Mouse (Mus musculus) heart, adult 11 months (tissue): ENCODE measurements at regions not wholly inside any gene's neighbourhood (a gene's known extent, or its start where the extent isn't known, plus 50 kb on each side); places are given as distances from the start of the nearest gene placed in this dataset.

ENCODE experiments used
- DNase-seq: peaks from one replicate; pipeline ENCODE4 v3.0.0; 2022

GRCm38 (mm10) chr9:47279410-47279809 lies 250.6 kb upstream of the Cadm1 start:
- DNase-seq: no peak

DNA sequence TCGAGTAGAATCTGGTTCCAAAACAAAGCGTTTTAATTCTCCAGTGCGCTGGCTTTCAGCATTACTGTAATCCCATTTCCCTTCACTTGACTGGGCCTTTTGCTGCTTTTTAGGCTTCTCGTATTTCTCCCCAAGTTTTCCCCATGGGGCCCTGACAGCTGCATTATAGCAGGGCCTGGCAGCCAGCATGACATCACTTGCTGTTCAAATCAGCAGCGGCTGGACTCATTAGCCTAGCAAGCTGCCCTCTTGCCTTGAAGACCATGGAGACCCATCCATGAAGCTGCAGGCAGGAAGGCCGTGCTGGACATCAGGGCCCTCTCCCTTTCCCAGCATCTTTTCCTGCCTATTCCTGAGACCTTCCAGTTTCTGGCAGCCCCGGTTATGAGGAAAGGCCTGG lies 249.8 kb upstream of the Cadm1 start:
- DNase-seq: peak; percentile 96

GRCm38 (mm10) chr9:47280598-47280997 lies 249.4 kb upstream of the Cadm1 start:
- no peak for DNase-seq

GRCm38 (mm10) chr9:47283746-47284455 lies 246.1 kb upstream of the Cadm1 start:
- DNase-seq: no peak

- peak; percentile 72 for DNase-seq
Measured at GRCm38 (mm10) chr9:47286930-47287722, 242.8 kb upstream of the Cadm1 start.

- DNase-seq: peak; percentile 71
Measured at GRCm38 (mm10) chr9:47288587-47289199, 241.3 kb upstream of the Cadm1 start.

DNA sequence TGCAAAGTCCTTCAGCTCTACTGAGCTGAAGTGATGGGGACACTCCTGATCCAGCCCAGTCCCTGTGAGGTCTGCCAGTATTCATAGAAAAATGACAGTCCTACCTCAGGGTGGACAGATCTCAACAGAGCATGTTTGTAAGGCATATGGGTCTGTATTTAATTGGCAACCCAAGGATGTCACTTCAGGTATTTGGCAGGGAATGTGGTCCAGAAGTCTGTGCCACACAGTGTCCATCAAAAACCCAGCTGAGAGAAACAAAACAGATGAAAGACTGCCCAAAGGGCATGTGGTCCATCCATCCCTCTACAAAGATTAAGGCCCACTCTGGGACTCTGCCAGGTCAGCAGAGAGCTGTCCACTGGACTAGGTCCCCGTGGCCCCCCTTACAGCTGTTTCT lies 229.3 kb upstream of the Cadm1 start:
- DNase-seq: peak; percentile 37

- peak; percentile 84 for DNase-seq
Measured at GRCm38 (mm10) chr9:47307125-47307751, 222.7 kb upstream of the Cadm1 start.

DNA sequence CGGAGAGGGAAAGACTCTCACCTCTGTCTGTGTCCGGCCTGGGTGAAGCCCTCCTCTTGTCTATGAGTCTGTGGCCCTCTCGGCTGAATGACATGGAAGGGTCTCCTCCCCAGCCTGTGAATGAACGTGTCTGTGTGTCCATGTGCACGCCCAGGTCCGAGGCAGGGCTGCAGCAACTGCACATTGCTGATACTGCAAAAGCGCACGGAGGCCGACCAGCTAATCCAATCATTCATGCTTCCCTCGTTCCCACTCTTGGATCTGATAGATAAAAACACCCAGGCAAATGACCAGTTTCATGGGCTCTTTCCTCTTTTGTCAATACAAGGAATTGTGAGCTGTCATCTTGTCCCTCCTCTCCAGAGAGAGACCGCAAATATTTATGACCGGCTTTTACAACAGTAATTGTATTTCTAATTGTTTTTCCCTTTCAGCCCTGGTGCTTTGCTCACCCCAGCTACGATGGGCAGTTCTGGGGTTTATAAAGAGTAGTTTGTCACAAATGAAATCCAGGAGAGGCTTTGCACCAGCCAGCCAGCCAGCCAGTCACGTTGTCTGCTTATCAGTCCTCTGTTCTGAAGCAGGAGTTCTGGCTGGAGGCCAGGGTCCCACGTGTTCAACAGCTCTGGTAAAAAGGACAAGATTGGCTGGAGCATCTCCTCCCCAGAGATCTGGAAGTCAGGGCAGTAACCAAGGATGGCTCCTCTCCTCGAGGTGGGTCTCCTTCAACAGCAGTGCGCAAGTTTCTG lies 222.0 kb upstream of the Cadm1 start:
- DNase-seq: peak; percentile 94

DNA sequence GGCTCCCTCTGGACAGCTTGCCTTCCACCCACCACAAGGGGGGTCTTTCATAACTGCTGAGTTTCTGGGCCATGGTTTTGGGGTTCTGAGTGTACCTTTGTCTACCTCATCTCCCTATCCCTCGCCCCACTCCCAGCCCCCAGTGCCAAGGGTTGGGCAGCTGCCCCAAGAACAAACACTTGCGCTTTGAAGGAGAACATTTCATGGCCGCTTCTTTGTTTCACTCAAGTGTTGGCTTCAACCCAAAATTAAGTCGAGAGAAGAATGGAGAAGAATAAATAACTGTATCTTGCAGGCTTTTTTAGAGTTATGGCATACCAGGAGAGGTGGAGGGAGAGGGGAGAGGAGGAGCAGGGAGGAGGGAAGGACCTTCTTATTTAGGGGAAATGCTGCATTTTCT lies 216.5 kb upstream of the Cadm1 start:
- no peak for DNase-seq

DNA sequence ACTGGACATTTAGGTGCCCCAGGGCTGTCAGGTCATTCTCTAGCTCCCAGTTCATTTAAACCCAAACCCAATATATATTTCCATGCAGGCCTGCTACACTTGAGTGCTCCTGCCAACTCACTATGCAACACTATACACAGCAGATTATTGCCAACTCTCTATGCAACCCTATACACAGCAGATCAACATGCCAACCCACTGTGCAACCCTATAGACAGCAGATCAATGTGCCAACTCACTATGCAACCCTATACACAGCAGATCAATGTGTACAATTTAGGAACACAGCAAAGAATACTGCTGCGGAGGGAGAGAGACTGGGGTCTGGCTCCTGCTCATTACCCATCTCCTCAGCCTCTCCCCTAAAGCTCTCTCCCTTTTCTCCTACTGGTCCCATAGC lies 215.7 kb upstream of the Cadm1 start:
- DNase-seq: peak; percentile 79

- peak; percentile 15 for DNase-seq
Measured at GRCm38 (mm10) chr9:47320345-47320744, 209.6 kb upstream of the Cadm1 start.

- peak; percentile 42 for DNase-seq
Measured at GRCm38 (mm10) chr9:47321106-47321789, 208.7 kb upstream of the Cadm1 start.

GRCm38 (mm10) chr9:47322293-47322692 lies 207.7 kb upstream of the Cadm1 start:
- peak; percentile 74 for DNase-seq

- DNase-seq: peak; percentile 61
Measured at GRCm38 (mm10) chr9:47323051-47323450, 206.9 kb upstream of the Cadm1 start.

GRCm38 (mm10) chr9:47327575-47327974 lies 202.4 kb upstream of the Cadm1 start:
- DNase-seq: peak; percentile 46

GRCm38 (mm10) chr9:47332929-47333328 lies 197.0 kb upstream of the Cadm1 start:
- peak; percentile 84 for DNase-seq

DNA sequence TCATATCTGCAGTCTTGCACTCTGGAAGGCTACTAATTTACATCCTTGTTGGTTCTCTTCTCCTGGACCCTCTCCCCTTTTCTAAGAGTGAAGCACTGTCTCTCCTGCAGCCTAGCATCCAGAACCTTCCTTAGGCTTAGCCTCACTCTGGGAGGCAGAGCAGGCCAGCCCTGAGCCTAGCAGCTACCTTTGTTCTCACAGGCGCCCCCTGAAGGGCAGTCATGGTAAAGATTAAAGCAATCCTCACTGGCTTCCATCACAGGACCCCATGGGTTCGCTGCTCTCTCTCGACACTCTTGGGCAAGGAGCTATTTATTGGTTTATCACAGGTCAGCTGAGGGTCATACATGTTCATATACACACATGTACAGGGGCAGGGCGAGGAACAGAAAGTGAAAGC lies 191.8 kb upstream of the Cadm1 start:
- DNase-seq: peak; percentile 85

DNA sequence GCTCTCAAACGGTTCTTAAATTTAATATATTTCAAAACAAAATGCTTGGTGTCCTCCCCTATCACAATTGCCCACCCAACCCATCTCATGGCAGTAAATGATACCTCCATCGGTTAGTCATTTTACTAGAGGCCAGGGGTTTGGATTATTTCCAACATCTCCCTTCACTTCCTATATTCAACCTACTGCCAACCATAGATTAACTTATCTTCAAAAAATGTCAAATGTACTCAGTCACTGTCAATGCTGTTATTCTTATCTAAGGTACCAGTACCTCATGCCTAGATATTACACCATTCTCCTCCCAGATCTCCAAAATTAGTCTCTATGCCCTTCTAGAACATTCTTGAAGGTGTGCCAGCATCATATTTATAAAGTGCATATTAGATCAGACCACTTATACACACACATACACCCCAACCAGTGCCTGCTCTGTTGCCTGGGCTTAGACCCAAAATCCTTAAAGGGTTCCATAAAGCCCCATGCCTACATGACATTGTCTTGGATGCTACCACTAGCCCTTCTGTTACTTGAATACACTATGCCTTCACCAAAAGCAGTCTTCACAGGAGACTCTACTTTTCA lies 183.4 kb upstream of the Cadm1 start:
- DNase-seq: no peak

- no peak for DNase-seq
Measured at GRCm38 (mm10) chr9:47350301-47350700, 179.7 kb upstream of the Cadm1 start.

- DNase-seq: no peak
Measured at GRCm38 (mm10) chr9:47351036-47351435, 178.9 kb upstream of the Cadm1 start.

DNA sequence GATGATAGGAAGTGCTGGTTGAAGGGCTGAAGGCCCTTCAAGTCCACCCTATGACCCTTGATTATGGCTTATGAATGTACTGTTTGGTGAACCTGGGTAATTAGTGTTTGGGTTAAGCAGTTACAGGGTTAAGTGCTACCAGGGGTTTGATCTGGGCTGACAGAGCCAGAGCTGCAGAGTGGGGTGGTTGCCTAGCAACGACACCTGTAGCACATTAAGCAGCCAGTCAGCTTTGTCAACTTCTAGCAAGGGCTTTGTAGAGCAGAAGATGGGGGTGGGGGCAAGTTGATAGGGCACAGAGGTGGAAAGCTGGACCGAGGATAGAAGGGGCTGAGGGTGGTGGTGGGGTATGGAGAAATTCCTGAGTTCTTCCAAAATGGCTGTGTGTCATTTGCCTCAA lies 177.0 kb upstream of the Cadm1 start:
- DNase-seq: no peak
